Mouse (Mus musculus) adrenal gland, postnatal 10 days (tissue): Measurements from ENCODE around the gene Mrps2. TPM values are rescaled to one million over a fixed set of nuclear protein-coding genes. Genes with fewer than 3 reads are reported as not detected.

ENCODE experiments used
- DNase-seq: peaks from one replicate; pipeline ENCODE4 v3.0.0; 2021; ENCODE audit warnings: mixed read lengths
- total RNA-seq, 2 experiments: library from RNA; stranded (reverse); gene quantifications; 2 replicates each; pipeline ENCODE4 v1.2.3; 2021

The Mrps2 gene
- total RNA-seq, 2 experiments from 2014 or later = 64.6 to 75.6 TPM

GRCm38 (mm10) chr2:28520581-28520980 is 52.7 kb downstream of the Mrps2 start:
- no peak for DNase-seq

Other genes starting within 250 kb of the Mrps2 start
- 1 to 10 TPM; 5.3 to 7.4 TPM for gene Ppp1r26, start 21.3 kb upstream of the Mrps2 start, total RNA-seq
- gene 1700007K13Rik, start 1.7 kb upstream of the Mrps2 start, total RNA-seq = under 1 TPM; 0.64 to 0.99 TPM
- gene Gbgt1, start 28.8 kb downstream of the Mrps2 start, total RNA-seq = 1 to 10 TPM; 4.3 to 5.4 TPM
- 1 to 10 TPM; 2.6 to 3.2 TPM for gene Gm10134, start 38.0 kb downstream of the Mrps2 start, total RNA-seq
- 10 to 100 TPM; 31.5 to 47.4 TPM for gene Ralgds, start 45.1 kb downstream of the Mrps2 start, total RNA-seq
- gene Cel, start 95.3 kb downstream of the Mrps2 start, total RNA-seq = under 1 TPM in 1 of 2 experiments, not detected in 1; 0.15 TPM
- gene Gtf3c5, start 115.7 kb downstream of the Mrps2 start, total RNA-seq = 10 to 100 TPM; 15.5 to 21.5 TPM
- gene Gfi1b, start 153.9 kb downstream of the Mrps2 start, total RNA-seq = 1 to 10 TPM in 1 of 2 experiments, under 1 TPM in 1; 0.66 to 4.4 TPM
- gene Tsc1, start 173.2 kb downstream of the Mrps2 start, total RNA-seq = 10 to 100 TPM; 15.5 to 20.7 TPM
- gene Spaca9, start 231.7 kb downstream of the Mrps2 start, total RNA-seq = 1 to 10 TPM; 1.4 to 2.1 TPM
- gene Ak8, start 232.1 kb downstream of the Mrps2 start, total RNA-seq = under 1 TPM; 0.18 to 0.33 TPM